Mouse (Mus musculus): ENCODE data around the gene Tm4sf19. TPM values are rescaled to one million over a fixed set of nuclear protein-coding genes. Genes with fewer than 3 reads are reported as not detected.

Gene Tm4sf19
- polyA plus RNA-seq, 1 experiment from 2014 or later: 0.14 TPM

DNA sequence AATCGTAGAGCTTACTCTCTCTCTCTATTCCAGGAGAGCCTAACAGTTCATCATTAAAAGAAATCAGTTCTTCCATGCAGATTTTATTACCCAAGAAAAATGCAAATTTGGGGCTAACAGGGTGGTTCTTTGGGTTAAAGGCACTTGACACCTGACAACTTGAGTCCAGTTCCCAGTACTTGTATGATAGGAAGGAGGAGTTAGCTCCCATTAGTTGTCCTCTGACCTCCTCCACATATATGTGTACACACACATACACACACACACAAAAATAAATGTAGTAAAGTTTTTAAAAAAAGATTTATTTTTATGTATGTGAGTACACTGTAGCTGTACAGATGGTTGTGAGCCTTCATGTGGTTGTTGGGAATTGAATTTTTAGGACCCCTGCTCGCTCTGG is 49.8 kb downstream of the Tm4sf19 start:
- no peaks in the 10 kb centered on the region for H3K27me3 ChIP-seq (replicated peaks; ENCODE audit: control insufficient read depth, insufficient read depth, low read length)
- no peak overlapping the region for H3K4me2 ChIP-seq (ENCODE audit: low read depth, low read length)
- DNase-seq (ENCODE audit: low spot score): no peak
- H3K36me3 ChIP-seq (ENCODE audit: control insufficient read depth, insufficient read depth, low read length): peaks cover 2% of the 10 kb centered on the region; the same call in 1 of the 2 replicates
- no peaks in the 10 kb centered on the region for H3K4me1 ChIP-seq (ENCODE audit: control insufficient read depth, insufficient read depth, low read length)
- no peaks in the 10 kb centered on the region for H3K9me3 ChIP-seq (ENCODE audit: control insufficient read depth, low read length)
- H3K9ac ChIP-seq (ENCODE audit: low read depth, low read length): no peak overlapping the region
- H3K27ac ChIP-seq (replicated peaks; ENCODE audit: low read depth, low read length): no peak overlapping the region
- 97% methylated on average over 2 of the region's 2 CpGs for WGBS
- no peak for ATAC-seq (ENCODE audit: low read depth)
- H3K4me3 ChIP-seq (ENCODE audit: low read depth, low read length): no peak overlapping the region

- 89% methylated on average over 8 of the region's 8 CpGs for WGBS
- Histone ChIP-seq H3K9ac (ENCODE audit: low read depth, low read length) (no peak overlapping the region), H3K9me3 (ENCODE audit: control insufficient read depth, low read length) (no peaks in the 10 kb centered on the region), H3K4me1 (ENCODE audit: control insufficient read depth, insufficient read depth, low read length) (no peaks in the 10 kb centered on the region), H3K27me3 (replicated peaks; ENCODE audit: control insufficient read depth, insufficient read depth, low read length) (no peaks in the 10 kb centered on the region), H3K27ac (replicated peaks; ENCODE audit: low read depth, low read length) (no peak overlapping the region), H3K4me3 (ENCODE audit: low read depth, low read length) (no peak overlapping the region), H3K36me3 (ENCODE audit: control insufficient read depth, insufficient read depth, low read length) (peaks cover 8% of the 10 kb centered on the region), H3K4me2 (ENCODE audit: low read depth, low read length) (no peak overlapping the region)
- ATAC-seq (ENCODE audit: low read depth) (no peak), DNase-seq (ENCODE audit: low spot score) (no peak)
Observed at GRCm38 (mm10) chr16:32453102-32453501, 52.8 kb downstream of the Tm4sf19 start.

- H3K9ac ChIP-seq (ENCODE audit: low read depth, low read length): no peak overlapping the region
- ATAC-seq (ENCODE audit: low read depth) (0 out of 2 replicates have a peak, but pooled peaks have one; percentile 18), DNase-seq (ENCODE audit: low spot score) (peak; percentile 64)
- peak overlapping the region; percentile 74 for H3K27ac ChIP-seq (replicated peaks; ENCODE audit: low read depth, low read length)
- H3K36me3 ChIP-seq (ENCODE audit: control insufficient read depth, insufficient read depth, low read length): peaks cover 8% of the 10 kb centered on the region
- no peaks in the 10 kb centered on the region for H3K27me3 ChIP-seq (replicated peaks; ENCODE audit: control insufficient read depth, insufficient read depth, low read length)
- WGBS: 44% methylated on average over 5 of the region's 5 CpGs
- no peaks in the 10 kb centered on the region for H3K4me1 ChIP-seq (ENCODE audit: control insufficient read depth, insufficient read depth, low read length)
- no peak overlapping the region for H3K4me3 ChIP-seq (ENCODE audit: low read depth, low read length)
- no peaks in the 10 kb centered on the region for H3K9me3 ChIP-seq (ENCODE audit: control insufficient read depth, low read length)
- peak overlapping the region; percentile 11; the same call in 1 of the 2 replicates for H3K4me2 ChIP-seq (ENCODE audit: low read depth, low read length)
Observed at GRCm38 (mm10) chr16:32454646-32455045, 54.3 kb downstream of the Tm4sf19 start.

DNA sequence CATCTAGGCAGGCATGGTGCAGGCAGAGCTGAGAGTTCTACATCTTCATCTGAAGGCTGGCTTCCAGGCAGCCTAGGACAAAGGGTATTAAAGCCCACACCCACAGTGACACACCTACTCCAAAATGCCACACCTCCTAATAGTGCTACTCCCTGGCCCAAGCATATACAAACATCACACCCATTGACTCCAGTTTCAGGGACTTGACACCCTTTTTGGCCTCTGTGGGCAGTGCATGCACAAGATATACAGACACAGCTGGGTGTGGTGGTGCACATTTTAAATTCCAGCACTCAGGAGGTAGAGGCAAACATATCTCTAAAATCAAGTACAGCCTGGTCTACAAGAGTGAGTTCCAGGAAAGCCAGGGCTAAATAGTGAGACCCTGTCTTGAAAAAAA is 55.8 kb downstream of the Tm4sf19 start:
- H3K9me3 ChIP-seq (ENCODE audit: control insufficient read depth, low read length): no peaks in the 10 kb centered on the region
- H3K27me3 ChIP-seq (replicated peaks; ENCODE audit: control insufficient read depth, insufficient read depth, low read length): no peaks in the 10 kb centered on the region
- ATAC-seq (ENCODE audit: low read depth): no peak
- no peak for DNase-seq (ENCODE audit: low spot score)
- no peak overlapping the region for H3K27ac ChIP-seq (replicated peaks; ENCODE audit: low read depth, low read length)
- no peak overlapping the region for H3K9ac ChIP-seq (ENCODE audit: low read depth, low read length)
- no peak overlapping the region for H3K4me2 ChIP-seq (ENCODE audit: low read depth, low read length)
- H3K4me3 ChIP-seq (ENCODE audit: low read depth, low read length): no peak overlapping the region
- H3K36me3 ChIP-seq (ENCODE audit: control insufficient read depth, insufficient read depth, low read length): peaks cover 8% of the 10 kb centered on the region
- no peaks in the 10 kb centered on the region for H3K4me1 ChIP-seq (ENCODE audit: control insufficient read depth, insufficient read depth, low read length)

- 90% methylated on average over 1 of the region's 1 CpGs for WGBS
- H3K27ac ChIP-seq (replicated peaks; ENCODE audit: low read depth, low read length): no peak overlapping the region
- H3K4me1 ChIP-seq (ENCODE audit: control insufficient read depth, insufficient read depth, low read length): no peaks in the 10 kb centered on the region
- DNase-seq (ENCODE audit: low spot score): no peak
- H3K4me2 ChIP-seq (ENCODE audit: low read depth, low read length): no peak overlapping the region
- ATAC-seq (ENCODE audit: low read depth): no peak
- no peak overlapping the region for H3K9ac ChIP-seq (ENCODE audit: low read depth, low read length)
- no peaks in the 10 kb centered on the region for H3K27me3 ChIP-seq (replicated peaks; ENCODE audit: control insufficient read depth, insufficient read depth, low read length)
- H3K36me3 ChIP-seq (ENCODE audit: control insufficient read depth, insufficient read depth, low read length): peaks cover 8% of the 10 kb centered on the region
- no peak overlapping the region for H3K4me3 ChIP-seq (ENCODE audit: low read depth, low read length)
- H3K9me3 ChIP-seq (ENCODE audit: control insufficient read depth, low read length): no peaks in the 10 kb centered on the region
Observed at GRCm38 (mm10) chr16:32456761-32457160, 56.5 kb downstream of the Tm4sf19 start.

Other genes with a start within 250 kb of the Tm4sf19 start
- 23.1 and 23.7 TPM in 2 replicates for gene Nrros, start 234.9 kb upstream of the Tm4sf19 start, polyA plus RNA-seq (2014; fragmentation: Nextera tagmentation; extraction: Ambion mirVana)
- not detected in 2 replicates for gene Bex6, start 220.7 kb upstream of the Tm4sf19 start, polyA plus RNA-seq (2014; fragmentation: Nextera tagmentation; extraction: Ambion mirVana)
- gene Fbxo45, start 153.3 kb upstream of the Tm4sf19 start, polyA plus RNA-seq (2014; fragmentation: Nextera tagmentation; extraction: Ambion mirVana): 13.4 and 14.0 TPM in 2 replicates
- 17.3 and 20.0 TPM in 2 replicates for gene Wdr53, start 153.3 kb upstream of the Tm4sf19 start, polyA plus RNA-seq (2014; fragmentation: Nextera tagmentation; extraction: Ambion mirVana)
- not detected in 2 replicates for gene Smco1, start 129.0 kb upstream of the Tm4sf19 start, polyA plus RNA-seq (2014; fragmentation: Nextera tagmentation; extraction: Ambion mirVana)
- gene Rnf168, start 123.0 kb upstream of the Tm4sf19 start, polyA plus RNA-seq (2014; fragmentation: Nextera tagmentation; extraction: Ambion mirVana): 22.0 and 23.4 TPM in 2 replicates
- gene Ubxn7, start 68.2 kb upstream of the Tm4sf19 start, polyA plus RNA-seq (2014; fragmentation: Nextera tagmentation; extraction: Ambion mirVana): 21.1 and 23.7 TPM in 2 replicates
- 29.2 and 30.4 TPM in 2 replicates for gene Tctex1d2, start 19.2 kb downstream of the Tm4sf19 start, polyA plus RNA-seq (2014; fragmentation: Nextera tagmentation; extraction: Ambion mirVana)
- 43.2 and 45.7 TPM in 2 replicates for gene Pcyt1a, start 30.4 kb downstream of the Tm4sf19 start, polyA plus RNA-seq (2014; fragmentation: Nextera tagmentation; extraction: Ambion mirVana)
- gene Slc51a, start 87.4 kb downstream of the Tm4sf19 start, polyA plus RNA-seq (2014; fragmentation: Nextera tagmentation; extraction: Ambion mirVana): 0.29 TPM in 2 replicates
- gene Zdhhc19, start 95.8 kb downstream of the Tm4sf19 start, polyA plus RNA-seq (2014; fragmentation: Nextera tagmentation; extraction: Ambion mirVana): not detected in 2 replicates
- gene Tfrc, start 208.4 kb downstream of the Tm4sf19 start, polyA plus RNA-seq (2014; fragmentation: Nextera tagmentation; extraction: Ambion mirVana): 40.2 and 40.4 TPM in 2 replicates
- gene Tnk2, start 243.4 kb downstream of the Tm4sf19 start, polyA plus RNA-seq (2014; fragmentation: Nextera tagmentation; extraction: Ambion mirVana): 14.6 and 14.8 TPM in 2 replicates